Mouse (Mus musculus) olfactory bulb, adult 2 months (tissue): Measurements from ENCODE around the gene Pth2.

Source experiments
- CTCF ChIP-seq: fragments of 200-500 bp; IDR thresholded peaks from 2 replicates; pipeline ENCODE4 v1.5.1; 2012; ENCODE audit warnings: low read depth, mild to moderate bottlenecking, low read length, moderate library complexity; ENCODE audit not compliant: insufficient read depth
- POLR2A ChIP-seq: fragments of 200-500 bp; IDR thresholded peaks from 2 replicates; pipeline ENCODE4 v1.6.1; 2012; ENCODE audit warnings: mild to moderate bottlenecking, low read depth, low read length, moderate library complexity; ENCODE audit not compliant: insufficient read depth

DNA sequence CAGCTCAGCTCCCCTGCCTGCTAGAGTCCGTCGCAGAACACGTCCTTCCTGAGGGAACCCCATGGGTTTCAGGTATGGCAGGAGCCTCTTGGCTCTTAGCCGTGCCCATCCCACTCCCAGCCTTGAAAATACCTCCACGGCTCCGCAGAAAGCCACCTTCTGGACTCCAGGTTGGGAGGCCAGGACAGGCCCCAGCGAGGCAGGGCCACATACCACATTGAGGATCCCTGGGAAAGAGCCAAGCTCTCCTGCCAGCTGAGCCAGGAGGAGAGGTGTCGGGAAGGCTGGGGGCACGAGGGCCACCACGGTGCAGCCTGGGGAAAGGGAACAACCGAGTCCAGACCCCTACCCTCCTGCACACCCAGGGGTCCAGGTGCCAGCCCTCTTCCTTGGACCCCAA is 33.5 kb upstream of the Pth2 start:
- TF ChIP-seq CTCF (no peak), POLR2A (no peak)
